14 mouse cellular contexts compared by ENCODE assay signal in the genomic region with DNA sequence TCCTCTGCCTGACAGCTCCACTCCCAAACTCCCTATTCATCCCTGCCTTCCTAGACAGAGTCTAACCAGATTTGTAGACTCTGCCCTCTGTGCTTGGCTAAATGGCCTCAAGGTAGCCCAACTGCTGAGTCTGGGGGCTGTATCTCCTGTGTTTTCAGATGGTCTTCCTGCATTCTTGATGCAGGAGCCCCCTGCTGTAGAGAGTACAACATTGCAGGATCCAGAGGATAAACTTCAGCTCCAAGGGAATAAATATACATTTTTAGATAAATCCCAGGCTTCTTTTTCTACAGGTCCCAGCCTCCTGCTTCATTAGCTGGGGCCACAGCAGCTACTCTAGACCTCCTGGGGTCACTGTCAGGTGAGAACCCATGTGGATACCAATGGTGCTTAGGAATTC.
A peak's percentile ranks its signal among the peaks of the same experiment; 100 is the strongest.
DNase-seq lines count a peak whose midpoint lies in the region; ATAC-seq and TF ChIP-seq lines count a peak whose summit lies in the region.
"Had no signal": no experiment of that assay in that cellular context is flagged by ENCODE, and none has a peak within 500 bp of the region (broad histone marks: within the 10 kb centered on the region; RNA-seq: fewer than 3 reads in every experiment).

No protein-coding gene starts in this region.

- peaks cover 32% of the 10 kb centered on the region; the same call in 1 of the 2 replicates for H3K36me3 ChIP-seq in hindbrain, postnatal 0 days (ENCODE audit: insufficient read depth, low read length)
- peaks cover 66% of the 10 kb centered on the region for H3K36me3 ChIP-seq in hindbrain, embryonic 10.5 days
- peaks cover 48% of the 10 kb centered on the region for H3K36me3 ChIP-seq in midbrain, postnatal 0 days (ENCODE audit: insufficient read depth, low read length)
- peaks cover 9% of the 10 kb centered on the region for H3K36me3 ChIP-seq in midbrain, embryonic 11.5 days (ENCODE audit: control insufficient read depth, insufficient read depth, low read length)
- peaks cover 8% of the 10 kb centered on the region; the same call in 1 of the 2 replicates for H3K36me3 ChIP-seq in stomach, postnatal 0 days (ENCODE audit: control insufficient read depth, insufficient read depth, low read length)

- ATAC-seq in hindbrain, postnatal 0 days, result no peak
- ATAC-seq in midbrain, postnatal 0 days (ENCODE audit: low FRiP score), result no peak
- no peak for ATAC-seq in midbrain, embryonic 11.5 days (ENCODE audit: low FRiP score)
- no peak for ATAC-seq in stomach, postnatal 0 days (ENCODE audit: low FRiP score, low TSS enrichment)

- H3K9me3 ChIP-seq in hindbrain, postnatal 0 days (ENCODE audit: low read length), result no peaks in the 10 kb centered on the region
- no peaks in the 10 kb centered on the region for H3K9me3 ChIP-seq in hindbrain, embryonic 10.5 days
- H3K9me3 ChIP-seq in midbrain, postnatal 0 days (ENCODE audit: low read length), result no peaks in the 10 kb centered on the region
- no peaks in the 10 kb centered on the region for H3K9me3 ChIP-seq in midbrain, embryonic 11.5 days (ENCODE audit: control insufficient read depth, low read length)
- no peaks in the 10 kb centered on the region for H3K9me3 ChIP-seq in stomach, postnatal 0 days (ENCODE audit: control insufficient read depth, low read length)
- H3K9me3 ChIP-seq: embryonic facial prominence, embryonic 12.5 days; limb, embryonic 13.5 days; stomach, embryonic 15.5 days had no signal

- peak; percentile 60 for TF ChIP-seq CTCF in hindbrain, postnatal 0 days (IDR thresholded peaks at IDR 0.05; ENCODE audit: low read depth)
- TF ChIP-seq CTCF in midbrain, postnatal 0 days (IDR thresholded peaks at IDR 0.05), result peak; percentile 70
- TF ChIP-seq CTCF in cortical plate, adult 2 months (IDR thresholded peaks at IDR 0.05; ENCODE audit: extremely low read depth, insufficient read depth, low read length), result peak; percentile 41; the same call in 1 of the 2 replicates
- TF ChIP-seq CTCF in stomach, postnatal 0 days (IDR thresholded peaks at IDR 0.05; ENCODE audit: low read depth), result peak; percentile 65

- no peak overlapping the region for H3K9ac ChIP-seq in hindbrain, postnatal 0 days (replicated peaks; ENCODE audit: low read length)
- no peak overlapping the region for H3K9ac ChIP-seq in midbrain, postnatal 0 days (replicated peaks; ENCODE audit: low read length, poor library complexity, severe bottlenecking)
- H3K9ac ChIP-seq in midbrain, embryonic 11.5 days (ENCODE audit: low read length), result no peak overlapping the region
- no peak overlapping the region for H3K9ac ChIP-seq in stomach, postnatal 0 days (ENCODE audit: low read length)
- H3K9ac ChIP-seq: embryonic facial prominence, embryonic 12.5 days; limb, embryonic 13.5 days; stomach, embryonic 15.5 days had no signal

- TF ChIP-seq POLR2A in cortical plate, adult 2 months (IDR thresholded peaks at IDR 0.05; ENCODE audit: extremely low read depth, insufficient read depth, low read length), result no peak

- no peak for TF ChIP-seq EP300 in stomach, postnatal 0 days (optimal IDR thresholded peaks at IDR 0.05)

- no peak overlapping the region for H3K27ac ChIP-seq in hindbrain, postnatal 0 days
- no peak overlapping the region for H3K27ac ChIP-seq in hindbrain, embryonic 10.5 days
- no peak overlapping the region for H3K27ac ChIP-seq in midbrain, postnatal 0 days (ENCODE audit: low read depth, low read length)
- H3K27ac ChIP-seq in midbrain, embryonic 11.5 days (ENCODE audit: low read depth, low read length), result no peak overlapping the region
- no peak overlapping the region for H3K27ac ChIP-seq in cortical plate, adult 2 months (ENCODE audit: insufficient read depth, low read length)
- no peak overlapping the region for H3K27ac ChIP-seq in stomach, postnatal 0 days (replicated peaks)
- H3K27ac ChIP-seq: embryonic facial prominence, embryonic 12.5 days; limb, embryonic 13.5 days; stomach, embryonic 15.5 days had no signal

- H3K27me3 ChIP-seq in hindbrain, postnatal 0 days (ENCODE audit: insufficient read depth, low read length), result no peaks in the 10 kb centered on the region
- no peaks in the 10 kb centered on the region for H3K27me3 ChIP-seq in hindbrain, embryonic 10.5 days (ENCODE audit: insufficient read depth, poor library complexity, severe bottlenecking)
- H3K27me3 ChIP-seq in midbrain, postnatal 0 days (ENCODE audit: insufficient read depth, low read length), result no peaks in the 10 kb centered on the region
- H3K27me3 ChIP-seq in midbrain, embryonic 11.5 days (ENCODE audit: control insufficient read depth, insufficient read depth, low read length), result no peaks in the 10 kb centered on the region; the same call in 1 of the 2 replicates
- H3K27me3 ChIP-seq in stomach, postnatal 0 days (ENCODE audit: control insufficient read depth, insufficient read depth, low read length), result no peaks in the 10 kb centered on the region
- H3K27me3 ChIP-seq: embryonic facial prominence, embryonic 12.5 days; limb, embryonic 13.5 days; stomach, embryonic 15.5 days had no signal

- no peak overlapping the region for H3K4me3 ChIP-seq in hindbrain, postnatal 0 days (ENCODE audit: low read length)
- no peak overlapping the region for H3K4me3 ChIP-seq in hindbrain, embryonic 10.5 days
- H3K4me3 ChIP-seq in midbrain, postnatal 0 days (ENCODE audit: low read depth, low read length), result no peak overlapping the region
- no peak overlapping the region for H3K4me3 ChIP-seq in midbrain, embryonic 11.5 days (ENCODE audit: low read depth, low read length)
- no peak overlapping the region for H3K4me3 ChIP-seq in cortical plate, adult 2 months (ENCODE audit: insufficient read depth, low read length)
- no peak overlapping the region for H3K4me3 ChIP-seq in stomach, postnatal 0 days (ENCODE audit: low read depth, low read length)
- H3K4me3 ChIP-seq: embryonic facial prominence, embryonic 12.5 days; limb, embryonic 13.5 days; stomach, embryonic 15.5 days had no signal

- peaks cover 10% of the 10 kb centered on the region for H3K4me1 ChIP-seq in hindbrain, postnatal 0 days (ENCODE audit: insufficient read depth, low read length)
- peaks cover 50% of the 10 kb centered on the region for H3K4me1 ChIP-seq in hindbrain, embryonic 10.5 days (replicated peaks)
- peaks cover 19% of the 10 kb centered on the region; the same call in 1 of the 2 replicates for H3K4me1 ChIP-seq in midbrain, postnatal 0 days (ENCODE audit: insufficient read depth, low read length)
- peaks cover 18% of the 10 kb centered on the region for H3K4me1 ChIP-seq in midbrain, embryonic 11.5 days (ENCODE audit: control insufficient read depth, insufficient read depth, low read length)
- peaks cover 5% of the 10 kb centered on the region for H3K4me1 ChIP-seq in cortical plate, adult 2 months (ENCODE audit: control insufficient read depth, insufficient read depth, low read length)
- peaks cover 3% of the 10 kb centered on the region; the same call in 1 of the 2 replicates for H3K4me1 ChIP-seq in stomach, postnatal 0 days (replicated peaks; ENCODE audit: control insufficient read depth, insufficient read depth)

- no peak overlapping the region for H3K4me2 ChIP-seq in hindbrain, postnatal 0 days (ENCODE audit: low read depth, low read length)
- no peak overlapping the region for H3K4me2 ChIP-seq in midbrain, postnatal 0 days (ENCODE audit: low read depth, low read length, poor library complexity, severe bottlenecking)
- H3K4me2 ChIP-seq in midbrain, embryonic 11.5 days, result no peak overlapping the region
- H3K4me2 ChIP-seq in stomach, postnatal 0 days (replicated peaks; ENCODE audit: low read depth), result no peak overlapping the region
- H3K4me2 ChIP-seq: embryonic facial prominence, embryonic 12.5 days; limb, embryonic 13.5 days; stomach, embryonic 15.5 days had no signal

- DNase-seq in hindbrain, postnatal 0 days (ENCODE audit: low spot score), result peak; percentile 58
- no peak for DNase-seq in hindbrain, embryonic 10.5 days (ENCODE audit: low spot score)
- DNase-seq in midbrain, postnatal 0 days (ENCODE audit: low spot score), result no peak
- DNase-seq in midbrain, embryonic 11.5 days (ENCODE audit: low spot score, missing footprints), result no peak
- DNase-seq in stomach, postnatal 0 days (ENCODE audit: low spot score), result no peak
- DNase-seq in cerebellum, adult 9-10 months, result no peak
- DNase-seq: adrenal gland, postnatal 14 days; kidney, adult 11 months; kidney, postnatal 36 days; thymus, postnatal 4 days had no signal
